Mouse (Mus musculus) CH12.LX (cell line): Measurements from ENCODE around the gene Chrna4.

Experiments
- CTCF ChIP-seq, 2 experiments: IDR thresholded peaks in 1 of 2; conservative IDR thresholded peaks in 1 of 2; 2 replicates each; pipeline ENCODE4 v1.5.1; 2011 to 2012; ENCODE audit warnings: low read depth in 2 of 2, low read length in 2 of 2, improper control_type of control experiment in 1 of 2, inconsistent platforms in 1 of 2, mild to moderate bottlenecking in 1 of 2, moderate library complexity in 1 of 2
- POLR2A ChIP-seq: IDR thresholded peaks from 2 replicates; pipeline ENCODE4 v1.6.1; 2011; ENCODE audit warnings: low read depth, mild to moderate bottlenecking, improper control_type of control experiment, low read length
- ZC3H11A ChIP-seq: IDR thresholded peaks from 2 replicates; pipeline ENCODE4 v1.6.1; 2012; ENCODE audit warnings: low read depth, mild to moderate bottlenecking, inconsistent platforms, low read length, improper control_type of control experiment

- TF ChIP-seq POLR2A = no peak
- no peak for TF ChIP-seq CTCF (conservative IDR thresholded peaks at IDR 0.05 in 1 of 2, IDR thresholded peaks at IDR 0.05 in 1 of 2; ENCODE audit: low read depth in 2 of 2, low read length in 2 of 2)
- TF ChIP-seq ZC3H11A = no peak
Observed at GRCm38 (mm10) chr2:180988347-180988913, 54.9 kb downstream of the Chrna4 start.
